Mouse (Mus musculus) spleen, adult 2 months (tissue): Measurements from ENCODE around the gene Gm29666. TPM values are rescaled to one million over a fixed set of nuclear protein-coding genes. Genes with fewer than 3 reads are reported as not detected.

Experiments
- DNase-seq, 2 experiments: peaks; one replicate each; pipeline versions ENCODE4 v3.0.0 to v3.0.0-alpha.2; 2012 to 2021; ENCODE audit warnings: low spot score in 2 of 2, low read depth in 1 of 2
- H3K27ac ChIP-seq: fragments of 200-500 bp; 2 replicates; pipeline ENCODE4 v1.5.1; 2012; ENCODE audit warnings: low read length, inconsistent platforms; ENCODE audit not compliant: insufficient read depth
- H3K27me3 ChIP-seq: fragments of 200-500 bp; 2 replicates; pipeline ENCODE4 v1.6.1; 2012; ENCODE audit warnings: mild to moderate bottlenecking, moderate library complexity, low read length, inconsistent platforms; ENCODE audit not compliant: control insufficient read depth, insufficient read depth
- H3K36me3 ChIP-seq: fragments of 200-500 bp; 2 replicates; pipeline ENCODE4 v1.6.1; 2012; ENCODE audit warnings: mild to moderate bottlenecking, low read length, inconsistent platforms; ENCODE audit not compliant: control insufficient read depth, insufficient read depth
- H3K4me1 ChIP-seq: fragments of 200-500 bp; 2 replicates; pipeline ENCODE4 v1.6.1; 2011; ENCODE audit warnings: inconsistent platforms; ENCODE audit not compliant: control insufficient read depth, insufficient read depth, insufficient read length
- H3K4me3 ChIP-seq: fragments of 200-500 bp; 2 replicates; pipeline ENCODE4 v1.5.1; 2011; ENCODE audit warnings: mild to moderate bottlenecking, inconsistent platforms; ENCODE audit not compliant: insufficient read depth, insufficient read length; ENCODE audit errors: extremely low read depth
- CTCF ChIP-seq: fragments of 200-500 bp; IDR thresholded peaks from 2 replicates; pipeline ENCODE4 v1.5.1; 2011; ENCODE audit warnings: mild to moderate bottlenecking, inconsistent platforms; ENCODE audit not compliant: insufficient read depth, insufficient read length, insufficient replicate concordance; ENCODE audit errors: extremely low read depth
- POLR2A ChIP-seq: fragments of 200-500 bp; IDR thresholded peaks from 2 replicates; pipeline ENCODE4 v1.6.1; 2011; ENCODE audit warnings: low read depth, low read length, inconsistent platforms
- WGBS: fragments of 180-500 bp; shearing (Covaris S2); methylation state at CpG from one replicate; pipeline ENCODE4 v1.1.7; 2018; 5-methylcytosine and 5-hydroxymethylcytosine counted together
- polyA plus RNA-seq: library from polyadenylated mRNA; depleted of rRNA; stranded (reverse); fragments of >200 nt; gene quantifications from 2 replicates; pipeline ENCODE4 v1.2.3, GENCODE M21; 2012; rRNA removed

Gene Gm29666
- polyA plus RNA-seq, result 0.21 and 0.25 TPM in 2 replicates

DNA sequence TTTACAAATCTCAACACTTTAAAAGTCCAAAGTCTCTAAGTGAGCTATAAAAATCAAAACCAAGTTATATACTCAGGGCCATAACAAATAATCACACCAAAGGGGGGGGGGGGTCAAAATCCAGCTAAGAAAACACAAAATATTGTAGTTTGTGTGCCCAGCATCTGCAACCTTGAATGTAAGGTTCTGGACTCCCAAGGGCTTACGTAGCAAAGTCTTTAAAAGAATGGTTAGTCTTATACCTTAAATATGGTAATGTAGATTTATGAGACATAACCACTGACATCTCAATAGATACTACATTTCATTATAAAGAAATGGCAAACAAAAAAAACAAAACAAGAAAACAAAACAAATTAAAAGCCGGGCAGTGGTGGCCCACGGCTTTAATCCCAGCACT lies at the start of gene Gm29666:
Gene Gm29666 (minus strand): TSS at position 101 of the 400 bp plus-strand sequence.
- TF ChIP-seq CTCF (no peak), POLR2A (no peak)
- WGBS, result 93% methylated on average over 3 of the region's 3 CpGs
- Histone ChIP-seq H3K27me3 (no peaks in the 10 kb centered on the region), H3K27ac (no peak within 1 kb of the TSS), H3K4me1 (peaks cover 6% of the 10 kb centered on the region), H3K36me3 (no peaks in the 10 kb centered on the region), H3K4me3 (no peak within 1 kb of the TSS)
- DNase-seq, result no peak

- 10% methylated on average over 4 of the region's 4 CpGs for WGBS
- TF ChIP-seq POLR2A (no peak), CTCF (no peak)
- Histone ChIP-seq H3K4me3 (no peak overlapping the region), H3K36me3 (0 out of 2 replicates have a peak, but pooled peaks cover 1% of the 10 kb centered on the region), H3K27me3 (no peaks in the 10 kb centered on the region), H3K27ac (no peak overlapping the region), H3K4me1 (peaks cover 12% of the 10 kb centered on the region; the same call in 1 of the 2 replicates)
- DNase-seq, result peak in 1 of 2 experiments; percentile 21
These were observed 48.7 kb upstream of the Gm29666 start for GRCm38 (mm10) chr15:84968534-84968933.

- Histone ChIP-seq H3K36me3 (no peaks in the 10 kb centered on the region; the same call in 1 of the 2 replicates), H3K4me3 (no peak overlapping the region), H3K27me3 (no peaks in the 10 kb centered on the region), H3K4me1 (peaks cover 12% of the 10 kb centered on the region; the same call in 1 of the 2 replicates), H3K27ac (no peak overlapping the region)
- WGBS, result 64% methylated on average over 7 of the region's 7 CpGs
- DNase-seq, result peak in 1 of 2 experiments; percentile 54
- no peak for TF ChIP-seq POLR2A
- TF ChIP-seq CTCF, result no peak
These were observed 45.9 kb upstream of the Gm29666 start for GRCm38 (mm10) chr15:84965575-84966360.

- WGBS, result 7% methylated on average over 5 of the region's 5 CpGs
- DNase-seq, result no peak
- Histone ChIP-seq H3K4me3 (no peak overlapping the region), H3K27ac (no peak overlapping the region), H3K36me3 (peaks cover 7% of the 10 kb centered on the region), H3K27me3 (no peaks in the 10 kb centered on the region), H3K4me1 (peaks cover 12% of the 10 kb centered on the region; the same call in 1 of the 2 replicates)
- TF ChIP-seq CTCF (no peak), POLR2A (no peak)
These were observed 44.9 kb upstream of the Gm29666 start for GRCm38 (mm10) chr15:84964771-84965170.

DNA sequence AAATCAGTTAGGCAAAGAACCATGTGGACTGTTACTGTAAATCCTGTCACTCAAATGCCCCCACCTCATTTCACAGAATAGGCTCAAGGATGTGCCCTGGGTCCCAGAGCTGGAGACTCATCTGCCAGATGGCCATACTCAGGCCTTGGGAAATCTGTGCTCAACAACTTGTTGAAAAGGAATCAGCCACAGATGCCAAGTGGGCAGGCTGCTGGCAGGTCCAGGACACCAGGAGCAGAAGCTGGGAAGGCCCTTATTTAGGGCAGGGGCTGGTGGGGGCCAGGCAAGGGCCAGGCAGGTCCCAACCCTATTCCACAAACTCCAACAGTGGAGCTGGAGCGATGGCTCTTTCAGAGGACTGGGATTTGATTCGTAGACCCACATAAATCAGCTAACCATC lies 42.7 kb upstream of the Gm29666 start:
- Histone ChIP-seq H3K27ac (no peak overlapping the region), H3K4me1 (peaks cover 4% of the 10 kb centered on the region; the same call in 1 of the 2 replicates), H3K4me3 (no peak overlapping the region), H3K36me3 (peaks cover 10% of the 10 kb centered on the region), H3K27me3 (no peaks in the 10 kb centered on the region)
- no peak for TF ChIP-seq POLR2A
- DNase-seq, result no peak
- WGBS, result 92% methylated on average over 2 of the region's 2 CpGs

DNA sequence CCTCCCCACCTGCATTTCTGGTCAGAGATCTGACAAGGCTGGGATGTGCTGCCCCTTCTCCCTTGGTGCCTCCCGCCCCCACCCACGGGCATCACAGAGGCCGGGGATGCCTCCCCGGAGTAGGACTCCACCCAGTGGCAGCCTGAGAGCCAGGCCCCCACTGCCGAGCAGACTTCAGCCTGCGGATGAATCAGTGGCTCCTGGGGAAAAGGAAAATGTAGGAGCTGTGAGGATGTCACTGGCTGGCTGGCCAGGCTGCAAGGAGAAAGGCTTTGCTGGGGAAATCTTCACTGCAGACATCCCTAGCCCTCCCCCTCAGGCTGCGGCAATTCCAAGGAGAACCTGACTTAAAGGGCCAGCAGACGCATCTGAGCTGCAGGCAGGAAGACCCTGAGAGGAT lies 40.9 kb upstream of the Gm29666 start:
- Histone ChIP-seq H3K4me1 (peaks cover 4% of the 10 kb centered on the region; the same call in 1 of the 2 replicates), H3K36me3 (peaks cover 15% of the 10 kb centered on the region), H3K27ac (no peak overlapping the region), H3K4me3 (no peak overlapping the region), H3K27me3 (no peaks in the 10 kb centered on the region)
- no peak for DNase-seq
- 86% methylated on average over 8 of the region's 8 CpGs for WGBS
- no peak for TF ChIP-seq CTCF
- no peak for TF ChIP-seq POLR2A

DNA sequence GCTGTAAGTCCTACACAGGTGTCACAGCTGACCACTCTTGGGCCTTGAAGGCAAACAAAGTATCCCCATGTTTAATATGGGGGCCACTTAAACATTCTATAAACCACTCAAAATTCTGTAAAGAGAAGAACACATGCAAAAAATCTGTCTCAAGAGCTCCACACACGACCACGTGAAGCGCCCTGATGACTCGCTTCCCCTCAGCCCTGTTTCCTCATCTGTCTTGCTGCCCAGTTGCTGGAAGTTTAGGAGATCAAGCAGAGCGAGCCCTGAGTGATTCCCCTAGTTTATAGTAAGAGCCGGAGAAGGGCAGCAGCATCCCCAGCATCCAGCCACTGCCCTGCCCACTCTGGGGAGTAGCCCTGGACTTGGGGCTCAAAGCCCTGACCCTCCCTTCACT lies 40.1 kb upstream of the Gm29666 start:
- no peak overlapping the region for H3K27ac ChIP-seq
- H3K36me3 ChIP-seq, result peaks cover 22% of the 10 kb centered on the region
- no peak overlapping the region for H3K4me3 ChIP-seq
- peaks cover 2% of the 10 kb centered on the region; the same call in 1 of the 2 replicates for H3K4me1 ChIP-seq
- no peaks in the 10 kb centered on the region for H3K27me3 ChIP-seq
- TF ChIP-seq POLR2A, result no peak
- no peak for TF ChIP-seq CTCF
- DNase-seq, result no peak
- 73% methylated on average over 6 of the region's 6 CpGs for whole genome bisulfite sequencing
